Mouse (Mus musculus) gastrocnemius, postnatal 36 days (tissue): ENCODE measurements at regions not wholly inside any gene's neighbourhood (a gene's known extent, or its start where the extent isn't known, plus 50 kb on each side); places are given as distances from the start of the nearest gene placed in this dataset.

Experiments
- DNase-seq, 2 experiments: peaks; one replicate each; pipeline ENCODE4 v3.0.0; 2022
- intact Hi-C: fragments of 180-260 bp; cut with DNase I; formaldehyde crosslinking; loops from one replicate; pipeline ENCODE4 v1.15.1; 2025

- DNase-seq: no peak
- intact Hi-C loops: loop anchor here (5.0 to 10.0 kb wide), 2 partner anchors 160 to 237 kb away; no protein-coding TSS in a partner anchor
Measured at GRCm38 (mm10) chr13:94707371-94708280, 81.1 kb upstream of the Tbca start.

DNA sequence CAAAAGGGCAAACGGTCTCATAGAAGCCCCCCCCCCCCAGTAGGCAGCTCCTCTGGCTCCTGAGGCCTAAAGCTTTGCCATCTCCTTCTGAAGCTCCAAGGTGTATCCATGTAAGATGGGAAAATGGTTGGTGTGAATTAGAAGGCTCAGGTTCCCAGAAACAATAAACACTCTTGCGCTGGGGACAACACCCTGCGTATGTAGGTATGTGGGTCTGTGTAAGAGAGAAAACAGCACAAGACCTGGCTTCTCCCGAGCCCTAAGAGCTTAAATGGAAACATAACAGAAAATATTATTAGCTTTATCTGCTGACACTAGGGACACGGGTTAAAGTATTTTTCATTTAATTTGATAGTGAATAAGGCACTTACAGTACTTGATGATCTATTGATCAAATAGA lies 79.9 kb upstream of the Tbca start:
- DNase-seq: no peak
- intact Hi-C loops: loop anchor here (5.0 to 10.0 kb wide), 2 partner anchors 159 to 236 kb away; no protein-coding TSS in a partner anchor

- no peak for DNase-seq
- intact Hi-C loops: loop anchor here (5.0 to 10.0 kb wide), 2 partner anchors 157 to 235 kb away; no protein-coding TSS in a partner anchor
Measured at GRCm38 (mm10) chr13:94709691-94710573, 78.8 kb upstream of the Tbca start.

DNA sequence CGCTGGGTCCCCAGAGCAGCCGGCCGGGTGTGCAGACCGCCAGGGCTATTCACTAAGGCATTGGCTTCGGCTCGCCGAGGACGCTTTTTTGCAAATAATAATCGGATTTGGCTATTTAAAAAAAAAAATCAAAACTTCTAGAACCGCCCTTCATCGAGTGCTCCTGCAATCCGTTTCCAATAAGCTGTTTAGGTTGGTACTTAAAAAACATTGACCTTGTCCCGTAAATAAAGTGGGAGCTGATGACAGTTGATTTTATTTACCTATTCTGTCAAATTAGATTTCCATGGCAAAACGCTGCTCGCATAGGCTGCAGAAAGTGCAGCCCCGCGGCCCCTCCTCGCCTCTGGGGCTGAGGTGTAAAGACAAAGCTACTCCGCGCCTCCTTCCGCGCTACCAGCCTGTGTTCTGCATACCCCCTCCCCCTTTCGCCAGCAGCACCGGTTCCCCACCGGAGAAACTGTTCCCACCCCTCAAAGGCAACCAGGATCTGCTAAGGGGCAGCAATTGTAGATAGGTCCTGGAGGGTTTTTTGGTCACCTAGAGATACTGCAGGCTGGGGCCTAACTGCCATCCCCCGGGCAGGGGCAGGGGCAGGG lies 78.0 kb upstream of the Tbca start:
- intact Hi-C loops: no loop called here

DNA sequence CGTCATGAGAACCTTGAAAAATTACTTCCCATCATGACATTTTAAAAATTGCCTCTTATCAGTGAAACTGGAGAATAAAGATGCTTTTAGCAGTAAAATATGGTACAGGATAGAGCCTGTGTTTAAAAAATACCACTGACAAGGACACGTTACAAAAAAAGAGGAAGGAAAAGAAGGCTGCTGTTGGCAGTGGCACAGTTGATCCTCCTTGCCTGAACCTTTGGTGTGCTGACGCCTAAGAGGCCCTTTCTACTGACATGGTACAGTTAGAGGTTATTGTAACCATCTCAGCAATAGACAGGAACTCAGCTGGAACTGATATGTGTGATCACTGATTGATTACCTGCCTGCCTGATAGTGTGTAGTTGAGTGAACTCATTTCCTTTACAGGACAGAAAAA lies 75.3 kb upstream of the Tbca start:
- intact Hi-C loops: no loop called here
- no peak for DNase-seq

More for the DNA sequence above, 78.0 kb upstream of the Tbca start:
- no peak for DNase-seq

DNA sequence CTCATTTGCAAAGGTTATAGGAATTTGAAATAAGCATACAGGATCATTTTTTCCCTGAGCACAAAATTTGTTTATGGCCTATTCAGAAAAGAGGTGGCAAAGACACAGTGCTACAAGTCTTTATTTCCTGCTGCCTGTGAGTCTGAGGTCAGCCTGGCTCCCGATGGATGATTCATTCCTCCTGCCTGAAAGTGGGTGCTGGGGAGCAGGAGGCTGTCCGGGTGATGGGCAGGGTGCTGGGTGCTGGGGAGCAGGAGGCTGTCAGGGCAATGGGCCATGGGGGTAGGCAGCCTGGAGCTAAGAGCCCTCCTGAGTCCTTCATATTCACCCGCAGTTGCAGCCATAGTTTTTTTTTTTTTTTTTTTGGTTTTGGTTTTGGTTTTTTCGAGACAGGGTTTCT lies 67.1 kb upstream of the Tbca start:
- DNase-seq: no peak
- intact Hi-C loops: no loop called here
